Mouse (Mus musculus): ENCODE data around the gene Spc24.

Spc24 gene

DNA sequence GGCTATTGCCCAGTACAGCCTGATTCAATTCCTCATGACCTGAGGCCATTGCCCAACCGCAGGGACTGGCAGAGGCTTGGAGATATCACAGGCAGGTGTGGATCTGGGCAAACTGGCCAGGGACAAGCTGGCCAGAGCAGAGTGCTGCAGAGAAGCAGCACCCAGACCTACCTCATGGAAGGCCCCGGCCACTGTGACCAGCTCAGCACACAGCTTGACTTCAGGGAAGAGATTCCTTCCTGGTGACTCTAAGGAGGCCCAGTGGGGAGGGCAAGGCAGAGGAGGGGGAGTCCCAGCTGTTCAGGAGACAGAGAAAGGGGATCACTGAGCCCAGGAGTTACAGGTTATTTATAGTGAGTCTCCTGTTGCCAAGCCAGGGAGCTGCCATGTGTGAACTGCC, 39.1 kb downstream of the Spc24 start:
- in situ Hi-C loops (cut with MboI, MseI): no loop called here

DNA sequence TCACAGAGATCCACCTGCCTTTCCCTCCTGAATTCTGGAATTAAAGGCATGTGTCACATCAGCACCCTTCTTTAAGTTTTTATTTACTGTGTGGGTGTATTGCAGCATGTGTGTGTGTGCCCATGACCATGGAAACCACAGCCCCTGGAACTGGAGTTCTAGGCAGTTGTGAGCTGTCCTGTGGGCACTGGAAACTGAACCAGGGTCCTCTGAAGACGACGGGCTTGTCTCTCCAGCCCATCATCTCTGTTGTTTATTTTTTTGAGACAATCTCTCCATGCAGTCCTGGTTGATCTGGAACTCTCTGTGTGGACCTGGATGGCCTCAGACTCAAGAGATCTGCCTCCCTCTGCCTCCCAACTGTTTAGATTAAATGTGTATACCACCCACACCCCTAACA, 43.1 kb downstream of the Spc24 start:
- in situ Hi-C loops (cut with MboI, MseI): no loop called here

DNA sequence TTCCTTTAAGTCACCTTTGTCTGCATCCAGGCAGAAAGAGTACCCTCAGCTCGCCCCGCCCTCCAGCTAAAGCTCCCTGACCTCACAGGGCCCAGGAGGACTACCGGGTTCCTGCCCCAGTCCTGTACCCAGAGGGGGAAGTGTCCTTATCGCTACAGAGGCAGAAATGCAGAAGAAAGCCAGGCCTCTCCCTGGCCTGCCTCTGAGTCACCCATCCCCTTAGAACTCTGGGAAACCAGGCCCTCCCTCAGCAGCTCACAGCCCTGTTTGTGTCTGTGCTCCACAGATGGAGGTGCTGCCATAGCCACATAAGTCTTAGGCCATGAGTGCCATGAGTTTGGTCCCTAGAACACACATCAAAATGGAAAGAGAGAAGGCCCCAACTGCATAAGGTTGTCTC, 44.8 kb downstream of the Spc24 start:
- in situ Hi-C loops (cut with MboI, MseI): no loop called here

DNA sequence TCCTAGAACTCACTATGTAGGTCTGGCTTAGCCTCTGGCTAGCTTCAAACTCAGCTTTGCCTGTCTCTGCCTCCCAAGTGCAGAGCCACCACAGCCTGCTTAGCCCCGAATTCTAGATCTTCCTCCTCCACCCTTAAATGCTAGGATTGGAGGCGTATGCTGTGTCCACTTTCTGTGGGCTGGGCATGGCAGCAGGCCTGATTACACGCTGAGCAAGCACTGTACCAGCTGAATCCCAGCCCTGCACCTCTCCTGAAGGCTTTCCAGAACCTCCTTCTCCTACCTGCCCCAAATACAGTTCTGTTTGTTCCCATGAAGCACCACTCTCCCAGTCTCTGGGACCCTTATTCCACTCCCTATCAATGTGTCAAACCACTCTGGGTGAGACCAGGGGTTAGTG, 50.8 kb downstream of the Spc24 start:
- in situ Hi-C loops (cut with MboI, MseI): no loop called here

DNA sequence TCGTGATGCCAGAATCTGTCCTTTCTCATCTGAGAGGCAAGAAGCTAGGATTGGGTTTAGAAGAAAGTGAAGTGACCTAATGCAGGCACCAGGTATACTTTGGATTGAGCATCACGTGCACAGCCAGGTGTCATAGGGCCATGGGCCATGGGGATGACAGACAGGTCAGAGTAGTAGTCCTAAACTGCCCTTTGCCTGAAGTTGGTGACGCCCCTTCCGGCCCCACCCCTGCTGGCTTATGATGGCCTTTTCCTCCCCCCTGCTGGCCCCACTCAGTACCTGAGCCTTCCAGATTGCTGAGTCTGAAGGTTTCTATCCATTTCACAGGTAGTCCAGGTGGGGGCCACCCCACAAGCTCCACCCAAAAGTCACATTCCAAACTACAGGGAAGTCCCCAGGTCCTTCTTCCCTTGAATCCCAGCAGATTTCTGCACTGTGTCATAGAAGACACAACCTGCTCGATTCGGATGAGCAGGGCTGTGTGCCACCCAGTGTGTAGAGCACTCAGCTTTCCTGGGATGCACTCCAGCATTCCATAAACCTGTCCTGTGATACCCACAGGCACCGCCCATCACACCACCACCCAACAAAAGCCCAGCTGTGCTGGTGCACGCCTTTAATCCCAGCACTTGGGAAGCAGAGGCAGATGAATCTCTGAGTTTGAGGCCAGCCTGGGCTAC, 53.4 kb downstream of the Spc24 start:
- in situ Hi-C loops (cut with MboI, MseI): no loop called here

DNA sequence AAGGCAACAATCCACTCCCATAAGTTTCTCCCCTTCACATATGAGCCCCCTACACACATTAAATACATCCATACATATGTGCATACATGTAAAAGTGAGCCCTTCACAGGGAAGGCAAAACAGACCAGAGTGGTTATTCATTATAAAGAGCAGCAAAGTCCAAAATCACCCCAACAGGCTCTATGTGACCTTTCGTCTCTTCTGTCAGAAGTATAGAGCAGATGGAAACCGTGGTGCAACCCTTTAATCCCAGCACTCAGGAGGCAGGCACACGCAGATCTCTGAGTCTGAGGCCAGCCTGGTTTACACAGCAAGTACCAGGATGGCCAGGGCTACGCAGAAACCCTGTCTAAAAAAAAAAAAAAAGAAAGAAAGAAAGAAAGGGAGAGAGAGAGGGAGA, 54.0 kb downstream of the Spc24 start:
- in situ Hi-C loops (cut with MboI, MseI): no loop called here

All from T-helper 17 cell (primary cell).